Mouse (Mus musculus) adrenal gland, postnatal 36 days (tissue): ENCODE results near the gene Ano6. TPM values are rescaled to one million over a fixed set of nuclear protein-coding genes. Genes with fewer than 3 reads are reported as not detected.

Experiments
- DNase-seq, 2 experiments: peaks; one replicate each; pipeline ENCODE4 v3.0.0; 2021; ENCODE audit warnings: mixed read lengths in 1 of 2
- total RNA-seq, 2 experiments: library from RNA; stranded (reverse); gene quantifications; 2 replicates each; pipeline ENCODE4 v1.2.3; 2021

Gene Ano6
- total RNA-seq, 2 experiments from 2014 or later = 68.0 to 73.7 TPM

- no peak for DNase-seq
Measured at GRCm38 (mm10) chr15:95890368-95890767, 99.7 kb downstream of the Ano6 start.

- DNase-seq = no peak
Measured at GRCm38 (mm10) chr15:95892171-95892570, 101.5 kb downstream of the Ano6 start.

- DNase-seq = no peak
Measured at GRCm38 (mm10) chr15:95892929-95893328, 102.3 kb downstream of the Ano6 start.

- no peak for DNase-seq
Measured at GRCm38 (mm10) chr15:95895699-95896098, 105.1 kb downstream of the Ano6 start.

GRCm38 (mm10) chr15:95897653-95898052, 107.0 kb downstream of the Ano6 start:
- no peak for DNase-seq

GRCm38 (mm10) chr15:95898438-95898837, 107.8 kb downstream of the Ano6 start:
- no peak for DNase-seq

GRCm38 (mm10) chr15:95902396-95902795, 111.8 kb downstream of the Ano6 start:
- DNase-seq = no peak

GRCm38 (mm10) chr15:95904247-95904646, 113.6 kb downstream of the Ano6 start:
- DNase-seq = no peak

GRCm38 (mm10) chr15:95906017-95906749, 115.5 kb downstream of the Ano6 start:
- peak; percentile 44 to 52 for DNase-seq

GRCm38 (mm10) chr15:95906891-95907290, 116.2 kb downstream of the Ano6 start:
- no peak for DNase-seq

GRCm38 (mm10) chr15:95907337-95907736, 116.7 kb downstream of the Ano6 start:
- DNase-seq = peak; percentile 33 to 62

- DNase-seq = no peak
Measured at GRCm38 (mm10) chr15:95907909-95908308, 117.3 kb downstream of the Ano6 start.

- no peak for DNase-seq
Measured at GRCm38 (mm10) chr15:95910099-95910780, 119.6 kb downstream of the Ano6 start.

- DNase-seq = no peak
Measured at GRCm38 (mm10) chr15:95914963-95915362, 124.3 kb downstream of the Ano6 start.

- DNase-seq = no peak
Measured at GRCm38 (mm10) chr15:95915477-95915876, 124.8 kb downstream of the Ano6 start.

- DNase-seq = no peak
Measured at GRCm38 (mm10) chr15:95917330-95917729, 126.7 kb downstream of the Ano6 start.

GRCm38 (mm10) chr15:95920047-95920446, 129.4 kb downstream of the Ano6 start:
- DNase-seq = no peak

GRCm38 (mm10) chr15:95921072-95921471, 130.4 kb downstream of the Ano6 start:
- no peak for DNase-seq

- DNase-seq = no peak
Measured at GRCm38 (mm10) chr15:95921639-95922038, 131.0 kb downstream of the Ano6 start.

- DNase-seq = no peak
Measured at GRCm38 (mm10) chr15:95922558-95922957, 131.9 kb downstream of the Ano6 start.

- DNase-seq = no peak
Measured at GRCm38 (mm10) chr15:95925334-95925986, 134.8 kb downstream of the Ano6 start.

GRCm38 (mm10) chr15:95929087-95929486, 138.4 kb downstream of the Ano6 start:
- DNase-seq = no peak
